Mouse (Mus musculus): ENCODE data around the gene Tacr1. TPM values are rescaled to one million over a fixed set of nuclear protein-coding genes. Genes with fewer than 3 reads are reported as not detected.
"Not testable (repeated sequence)": the region's sequence is repeated elsewhere in the genome, so short reads cannot be mapped to it uniquely, and the experiment has no call there.

The Tacr1 gene
- total RNA-seq (2015; ENCODE audit: low replicate concordance) = not detected in 2 replicates
- total RNA-seq (2017; ENCODE audit: low replicate concordance) = not detected in 2 replicates

DNA sequence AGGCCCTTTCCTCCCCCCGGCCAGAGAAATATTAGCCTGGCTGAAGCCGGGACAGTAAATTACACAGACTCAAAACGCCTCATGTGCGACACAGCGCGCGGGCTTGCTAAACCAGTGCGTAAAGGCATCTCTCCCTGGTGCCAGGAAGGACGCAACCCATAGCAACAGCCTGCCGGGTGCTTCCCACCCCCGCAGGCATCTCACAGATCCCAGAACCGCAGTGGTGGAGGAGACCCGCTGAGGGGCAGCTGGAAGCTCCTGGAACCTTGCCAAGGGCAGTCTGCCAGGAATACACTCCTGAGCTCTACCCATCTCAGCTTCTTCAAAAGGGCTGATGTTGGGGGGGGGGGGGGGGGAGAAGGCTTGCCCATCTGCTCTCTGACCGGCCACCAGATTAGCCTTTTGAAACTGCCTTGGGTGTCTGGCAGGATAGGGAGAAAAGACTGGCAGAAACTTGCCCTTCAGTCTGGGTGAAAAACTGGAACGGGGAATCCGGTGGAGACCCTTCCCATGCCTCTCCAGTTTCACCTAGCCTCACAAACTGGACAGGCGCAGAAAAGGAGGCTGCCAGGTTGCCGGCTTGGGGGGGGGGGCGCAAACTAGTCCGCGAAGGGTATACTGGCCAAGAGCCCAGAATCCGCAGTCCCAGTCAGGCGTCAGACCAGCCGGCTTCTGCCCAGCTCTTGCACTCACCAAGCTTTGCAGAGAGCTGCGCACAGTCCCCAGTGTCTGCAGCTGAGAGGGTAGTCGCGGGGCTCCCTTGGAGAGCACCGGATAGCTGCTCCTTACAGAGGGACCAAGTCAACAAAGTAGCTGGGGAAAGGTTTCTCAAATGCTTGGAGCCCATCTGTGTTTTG, at the start of gene Tacr1:
Gene Tacr1, plus strand, starts transcription at position 740 of the 857 bp plus-strand sequence.
- no peak for ATAC-seq (replicated peaks; ENCODE audit: low FRiP score, poor library complexity, severe bottlenecking)

DNA sequence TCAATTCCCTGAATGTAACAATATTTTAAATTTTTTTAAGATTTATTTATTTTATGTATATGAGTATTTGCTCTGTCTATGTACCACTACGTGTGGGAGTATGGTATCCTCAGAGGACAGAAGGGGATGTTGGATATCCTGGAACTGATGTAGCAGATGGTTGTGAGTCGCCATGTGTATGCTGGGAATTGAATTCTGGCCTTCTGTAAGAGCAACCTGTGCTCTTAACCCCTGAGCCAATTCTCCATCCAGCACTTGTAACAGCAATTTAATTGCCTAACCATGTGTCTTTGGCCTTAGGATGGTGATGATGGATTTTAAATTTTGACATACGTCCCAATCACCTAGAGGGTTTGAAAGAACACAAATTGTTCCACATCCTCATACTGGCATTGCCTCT, 26.0 kb upstream of the Tacr1 start:
- ATAC-seq (replicated peaks; ENCODE audit: low FRiP score, poor library complexity, severe bottlenecking) = no peak

DNA sequence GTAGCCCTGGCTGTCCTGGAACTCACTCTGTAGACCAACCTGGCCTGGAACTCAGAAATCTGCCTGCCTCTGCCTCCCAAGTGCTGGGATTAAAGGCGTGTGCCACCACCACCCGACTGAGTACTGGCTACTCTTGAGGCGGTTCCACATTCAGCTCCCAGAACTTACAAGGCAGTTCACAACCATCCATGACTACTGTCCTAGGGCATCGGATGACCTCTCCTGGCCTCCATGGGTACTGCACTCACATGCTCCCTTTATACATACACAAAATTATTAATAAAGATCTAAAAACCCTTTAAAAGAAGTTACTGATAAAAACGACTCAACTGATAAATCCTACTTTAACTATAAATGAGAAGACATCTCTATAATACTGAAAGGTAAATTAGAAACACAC, 18.6 kb upstream of the Tacr1 start:
- no peak for ATAC-seq (replicated peaks; ENCODE audit: low FRiP score, poor library complexity, severe bottlenecking)

DNA sequence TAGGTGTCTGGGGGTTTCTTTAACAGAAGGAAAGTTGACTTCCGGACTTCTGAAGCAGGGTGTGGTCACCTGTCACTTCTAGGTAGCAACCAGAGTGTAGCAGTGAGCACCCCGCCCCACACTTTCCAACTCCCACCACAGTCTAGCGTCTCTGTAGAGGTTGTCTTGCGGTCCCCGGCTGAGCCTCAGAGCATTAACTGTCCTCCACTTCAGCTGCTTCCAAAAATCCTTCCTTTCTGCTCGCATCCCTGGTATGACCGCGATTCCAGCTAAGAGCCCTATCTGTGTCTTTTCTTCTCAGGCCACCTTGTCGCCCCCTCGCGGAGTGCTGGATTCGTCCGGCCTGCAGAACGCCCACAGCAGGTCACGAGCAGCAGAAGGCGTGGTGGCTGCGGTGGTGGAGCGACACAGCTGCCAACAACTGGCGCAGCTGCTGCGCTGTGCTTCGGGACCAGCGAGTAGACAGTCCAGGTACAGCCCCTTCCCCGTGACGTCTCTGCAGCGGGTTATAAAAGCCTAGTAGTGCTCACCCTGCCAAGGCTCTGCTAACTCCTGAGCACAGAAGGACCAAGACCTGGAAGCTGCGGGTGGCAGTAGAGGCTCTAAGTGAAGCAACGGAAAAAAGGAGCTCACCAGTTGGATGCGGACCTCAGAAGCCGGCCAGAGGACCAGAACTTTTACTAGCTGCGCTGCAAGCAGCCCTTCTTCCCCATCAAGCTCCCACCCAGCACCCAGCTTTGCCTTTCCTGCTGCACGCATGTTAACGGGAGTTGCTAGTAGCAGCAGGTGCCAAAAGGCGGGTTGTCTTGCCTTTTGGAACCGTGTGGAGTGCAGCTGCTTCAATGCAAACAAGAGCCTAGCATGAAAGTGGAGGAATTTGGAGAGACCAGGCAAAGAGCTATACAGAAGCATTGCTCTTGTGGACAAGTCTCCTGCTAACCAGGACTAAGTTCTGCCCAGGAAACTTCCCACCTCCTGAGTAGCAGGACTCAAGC, 664 bp downstream of the Tacr1 start:
- no peak for ATAC-seq (replicated peaks; ENCODE audit: low FRiP score, poor library complexity, severe bottlenecking)

DNA sequence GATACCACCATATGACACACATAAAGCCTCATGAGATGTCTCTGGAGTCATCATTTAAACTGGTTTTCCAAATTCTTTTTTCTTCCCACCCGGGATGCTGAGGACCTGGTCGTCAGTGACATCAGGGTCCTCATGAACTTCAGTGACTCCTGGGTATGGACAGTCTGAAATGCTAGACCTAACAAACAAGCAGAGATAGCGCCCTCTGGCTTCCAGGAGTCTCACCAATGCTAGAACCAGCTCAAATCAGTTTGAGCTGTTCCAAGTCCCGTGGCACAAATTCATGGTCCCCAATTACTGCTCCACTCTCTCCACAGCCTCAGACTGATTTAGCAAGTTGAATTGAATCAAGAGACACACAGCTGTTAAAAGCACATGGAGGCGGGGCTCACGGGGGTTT, 16.2 kb downstream of the Tacr1 start:
- ATAC-seq (replicated peaks; ENCODE audit: low FRiP score, poor library complexity, severe bottlenecking) = no peak

DNA sequence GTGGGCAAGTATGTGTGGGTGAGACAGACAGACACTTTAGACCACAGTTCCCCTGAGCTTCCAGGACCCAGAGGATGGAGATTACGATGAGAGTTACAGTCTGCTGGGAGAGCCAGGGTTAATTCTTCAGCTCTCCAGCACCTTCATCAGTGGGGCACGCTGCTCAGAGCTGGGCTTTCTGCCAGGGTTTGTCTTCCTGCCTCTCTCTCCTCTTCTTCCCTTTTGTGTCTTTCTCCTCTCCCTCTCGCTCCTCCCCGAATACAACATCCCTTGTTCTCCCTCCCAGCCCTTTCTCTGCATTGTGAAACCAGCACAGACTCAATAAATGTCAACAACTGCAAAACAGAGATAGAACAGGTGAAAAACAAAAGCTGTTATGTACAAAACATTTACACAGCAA, 18.1 kb downstream of the Tacr1 start:
- ATAC-seq (replicated peaks; ENCODE audit: low FRiP score, poor library complexity, severe bottlenecking) = no peak

DNA sequence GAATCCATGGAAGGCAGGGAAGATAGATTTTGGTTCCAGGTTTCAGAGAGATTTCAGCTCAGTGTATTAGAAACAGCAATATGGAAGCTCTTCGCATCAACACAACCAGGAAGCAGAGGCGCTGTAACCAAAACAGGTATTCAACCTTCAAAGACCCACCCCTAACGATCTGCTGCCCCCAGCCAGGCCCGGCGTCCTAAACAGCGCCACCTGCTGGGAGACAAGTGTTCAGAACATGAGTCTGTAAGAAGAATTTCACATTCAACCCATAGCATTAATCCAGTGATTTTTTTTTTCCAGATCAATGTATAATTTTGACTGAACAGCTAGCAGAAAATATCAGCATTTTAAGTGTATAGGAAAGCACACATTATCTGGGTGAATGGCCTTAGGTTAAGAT, 26.8 kb downstream of the Tacr1 start:
- ATAC-seq (replicated peaks; ENCODE audit: low FRiP score, poor library complexity, severe bottlenecking) = no peak

DNA sequence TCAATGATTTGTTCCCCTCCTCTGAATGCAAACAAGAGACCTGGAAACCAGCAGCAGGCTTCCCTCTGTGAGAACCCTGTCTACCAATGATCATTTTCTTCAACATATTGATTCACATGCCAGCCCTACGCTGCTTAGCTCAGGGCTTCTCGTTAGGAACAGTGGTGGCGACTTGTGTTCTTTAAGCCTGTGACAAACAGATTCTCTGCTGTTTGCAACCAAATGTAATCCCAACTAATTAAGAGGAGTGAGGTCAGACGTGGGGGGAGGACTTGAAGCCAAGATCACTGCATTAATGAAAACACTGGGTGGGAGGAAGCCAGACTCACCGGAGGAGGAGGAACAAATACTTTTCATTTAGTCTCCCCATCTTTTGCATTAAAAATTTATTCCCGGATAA, 27.6 kb downstream of the Tacr1 start:
- no peak for ATAC-seq (replicated peaks; ENCODE audit: low FRiP score, poor library complexity, severe bottlenecking)

DNA sequence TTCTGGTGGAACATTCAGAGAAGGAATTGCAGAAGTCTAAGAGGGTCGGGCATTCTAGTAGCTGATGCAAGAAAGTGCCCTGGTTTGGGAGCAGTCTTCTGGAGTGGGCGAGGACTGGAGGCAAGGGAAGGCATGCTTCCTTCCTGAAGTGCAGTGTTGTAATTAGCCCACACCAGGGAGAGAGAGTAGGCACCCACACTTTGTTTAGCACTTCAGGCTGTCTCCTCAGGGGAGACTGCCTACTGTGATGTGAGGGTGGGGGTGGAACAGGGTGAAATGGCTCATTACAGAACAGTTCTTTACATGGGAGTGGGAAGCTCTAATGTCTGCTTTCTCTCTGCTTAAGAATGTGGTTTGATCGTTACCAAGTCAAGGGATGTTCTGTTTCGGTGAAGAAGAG, 35.0 kb downstream of the Tacr1 start:
- ATAC-seq (replicated peaks; ENCODE audit: low FRiP score, poor library complexity, severe bottlenecking) = no peak

DNA sequence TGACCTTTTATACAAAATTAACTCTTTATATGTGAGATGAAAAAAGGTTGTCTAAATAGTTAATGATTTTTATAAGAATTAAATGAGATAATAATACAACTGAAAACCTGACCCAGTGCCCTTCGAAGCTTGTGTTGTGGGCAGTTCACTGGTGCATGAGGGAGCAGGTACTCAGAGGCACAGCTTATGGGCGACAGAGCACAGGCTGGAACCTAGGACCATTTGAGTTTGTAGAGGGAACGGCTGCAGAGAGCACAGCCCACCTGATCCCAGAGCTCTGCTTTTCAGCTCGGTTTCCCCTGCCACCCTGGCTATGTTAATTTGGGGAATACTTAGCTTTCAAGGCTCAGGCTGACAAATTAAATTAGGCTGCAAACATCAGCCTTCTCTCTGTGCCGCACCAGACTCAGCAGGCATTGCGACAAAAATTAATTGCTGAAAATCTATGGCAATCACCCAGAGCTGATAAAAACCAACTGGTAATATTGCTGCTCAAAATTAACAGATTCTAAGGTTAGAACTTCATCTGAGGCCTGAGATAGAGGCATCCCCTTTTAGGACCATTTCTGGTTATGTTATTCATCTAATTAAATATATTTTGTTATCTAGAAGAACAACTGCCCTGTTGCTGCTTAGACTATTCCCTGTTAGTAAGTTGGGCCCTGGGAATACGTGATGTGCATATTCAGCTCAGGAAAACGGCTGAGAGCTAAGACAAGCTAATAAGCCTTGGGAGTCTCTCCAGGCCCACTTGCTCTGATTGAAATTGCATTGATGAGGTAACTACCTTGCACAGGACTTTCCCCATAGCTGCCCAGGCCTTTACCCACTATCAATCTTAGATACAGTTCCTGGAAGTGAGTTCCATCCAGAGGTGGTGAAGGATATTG, 50.3 kb downstream of the Tacr1 start:
- ATAC-seq (replicated peaks; ENCODE audit: low FRiP score, poor library complexity, severe bottlenecking) = not testable (repeated sequence)

DNA sequence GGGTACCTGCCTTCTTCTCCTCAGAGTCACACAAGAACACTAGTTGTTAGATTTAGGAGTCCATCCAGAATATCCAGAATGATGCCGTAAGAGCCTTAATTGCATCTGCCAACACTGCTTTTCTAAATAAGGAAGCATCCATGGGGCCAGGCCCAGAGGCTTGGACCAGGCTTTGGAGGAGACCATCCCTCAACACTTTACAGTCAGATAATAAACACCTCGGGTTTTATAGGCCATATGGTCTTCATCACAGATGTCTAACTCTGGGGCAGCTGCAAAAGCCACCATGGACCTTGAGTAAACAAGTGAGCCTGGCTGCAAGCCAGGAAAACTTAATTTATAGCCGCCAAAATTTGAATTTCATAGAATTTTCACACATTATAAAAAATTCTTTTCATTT, 53.1 kb downstream of the Tacr1 start:
- ATAC-seq (replicated peaks; ENCODE audit: low FRiP score, poor library complexity, severe bottlenecking) = no peak

DNA sequence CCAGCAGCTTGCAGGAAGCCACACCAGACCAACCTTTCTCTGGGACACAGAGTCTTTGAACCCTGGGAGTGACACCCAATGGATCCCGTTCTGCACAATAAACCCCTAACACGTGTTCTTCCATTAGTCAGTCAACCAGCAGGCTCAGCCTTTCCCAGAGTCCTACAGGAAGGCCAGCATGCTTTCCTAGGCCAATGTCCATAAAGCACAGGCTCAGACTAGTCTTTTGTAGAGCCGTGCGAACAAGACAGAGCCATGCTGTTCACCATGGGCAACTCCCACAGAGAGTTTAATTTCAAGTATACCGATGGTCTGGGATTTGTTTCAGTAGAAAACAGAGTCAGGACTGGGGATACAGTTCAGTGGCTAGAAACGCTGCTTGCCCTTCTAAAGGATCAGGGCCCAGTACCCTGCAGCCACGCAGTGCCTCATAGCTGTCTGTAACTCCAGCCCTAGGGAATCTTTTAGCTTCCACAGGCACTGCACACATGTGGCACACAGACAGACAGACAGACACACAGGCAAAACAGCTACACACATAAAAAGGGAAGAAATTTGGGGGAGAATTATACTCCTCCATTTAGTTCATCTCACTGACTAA, 55.1 kb downstream of the Tacr1 start:
- no peak for ATAC-seq (replicated peaks; ENCODE audit: low FRiP score, poor library complexity, severe bottlenecking)

DNA sequence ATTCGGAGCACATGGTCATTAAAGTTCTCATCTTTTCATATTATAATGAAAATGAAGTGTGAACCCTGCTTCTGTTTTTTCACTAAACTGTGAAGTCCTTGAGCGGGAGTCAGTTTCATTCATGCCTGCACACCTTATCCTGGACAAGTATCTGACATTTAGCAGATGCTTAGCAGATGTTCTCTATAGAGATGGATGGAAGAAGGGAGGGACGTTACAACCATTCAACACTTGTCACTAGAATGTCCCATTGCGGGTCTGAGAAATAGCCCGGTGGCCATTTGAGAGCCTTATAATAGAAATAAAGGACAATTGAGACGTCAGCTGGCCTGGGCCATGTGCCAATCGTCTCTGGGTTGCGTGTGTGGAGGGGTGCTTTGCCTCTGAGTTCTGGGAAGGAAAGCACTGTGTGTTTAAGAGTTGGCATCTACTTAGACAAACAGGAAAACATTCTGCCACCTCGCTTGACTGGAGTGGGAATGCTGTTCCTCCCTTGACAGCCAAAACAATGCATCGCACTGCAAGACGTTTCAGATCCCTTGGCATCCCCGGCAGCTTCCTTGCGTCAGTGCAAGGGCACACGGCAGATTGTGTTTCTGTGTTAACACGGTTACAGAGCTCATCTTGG, 56.7 kb downstream of the Tacr1 start:
- ATAC-seq (replicated peaks; ENCODE audit: low FRiP score, poor library complexity, severe bottlenecking) = no peak

DNA sequence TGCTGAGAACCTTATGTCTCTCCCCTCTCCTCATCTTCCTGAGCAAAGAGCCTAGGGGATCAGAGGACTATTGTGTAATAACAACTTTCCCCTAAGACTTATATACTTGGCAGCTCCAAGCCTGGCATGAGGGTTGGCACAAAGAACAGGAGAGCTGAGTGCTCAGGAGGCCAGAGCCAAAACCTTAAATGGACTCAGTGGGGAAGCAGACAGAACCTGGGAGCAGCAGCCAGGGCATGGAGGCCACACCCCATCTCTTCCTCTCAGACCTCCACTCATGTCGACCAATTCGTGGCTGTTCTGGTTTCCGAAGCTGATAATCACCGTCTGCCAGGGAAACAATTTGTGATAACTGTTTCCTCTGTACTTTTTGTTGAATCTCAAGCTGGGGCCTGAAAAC, 61.0 kb downstream of the Tacr1 start:
- no peak for ATAC-seq (replicated peaks; ENCODE audit: low FRiP score, poor library complexity, severe bottlenecking)

DNA sequence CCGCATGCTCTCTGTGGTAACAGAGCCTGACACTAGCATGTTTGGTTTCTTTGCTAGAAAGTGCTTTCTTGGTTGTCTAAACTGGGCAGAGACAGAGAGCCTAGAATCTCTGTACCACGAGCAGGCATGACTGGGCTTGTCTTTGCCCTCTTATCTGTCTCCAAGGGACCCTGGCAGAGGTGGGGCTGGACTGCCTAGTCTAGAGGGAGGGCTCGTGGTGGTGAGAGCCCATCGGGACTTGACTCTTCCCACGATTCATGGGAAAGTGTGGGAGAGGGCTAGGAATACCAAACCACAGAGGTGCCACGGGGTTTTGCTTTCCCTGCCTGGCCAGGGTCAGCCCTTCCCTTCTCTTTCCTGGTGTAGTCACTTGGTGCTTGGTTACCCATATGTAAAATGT, 72.3 kb downstream of the Tacr1 start:
- no peak for ATAC-seq (replicated peaks; ENCODE audit: low FRiP score, poor library complexity, severe bottlenecking)

DNA sequence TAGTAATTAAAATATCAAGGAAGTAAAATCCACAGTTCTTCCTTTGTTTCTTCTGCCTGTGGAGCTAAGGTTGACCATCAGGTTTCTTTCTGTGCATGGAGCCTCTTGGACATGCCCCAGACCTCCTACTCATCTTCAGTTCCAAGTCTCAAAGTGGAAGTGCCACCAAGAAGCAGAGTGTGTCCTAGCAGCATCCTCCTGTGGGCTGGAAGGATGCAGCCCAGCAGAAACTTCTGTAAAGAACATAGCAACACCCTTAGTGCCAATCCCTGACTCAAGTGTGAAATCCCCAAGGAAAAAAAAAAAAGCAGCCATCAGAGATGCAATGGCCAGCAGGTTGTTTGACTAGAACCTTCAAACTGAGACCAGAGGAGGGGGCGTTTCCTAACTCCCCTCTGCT, 81.7 kb downstream of the Tacr1 start:
- ATAC-seq (replicated peaks; ENCODE audit: low FRiP score, poor library complexity, severe bottlenecking) = no peak

DNA sequence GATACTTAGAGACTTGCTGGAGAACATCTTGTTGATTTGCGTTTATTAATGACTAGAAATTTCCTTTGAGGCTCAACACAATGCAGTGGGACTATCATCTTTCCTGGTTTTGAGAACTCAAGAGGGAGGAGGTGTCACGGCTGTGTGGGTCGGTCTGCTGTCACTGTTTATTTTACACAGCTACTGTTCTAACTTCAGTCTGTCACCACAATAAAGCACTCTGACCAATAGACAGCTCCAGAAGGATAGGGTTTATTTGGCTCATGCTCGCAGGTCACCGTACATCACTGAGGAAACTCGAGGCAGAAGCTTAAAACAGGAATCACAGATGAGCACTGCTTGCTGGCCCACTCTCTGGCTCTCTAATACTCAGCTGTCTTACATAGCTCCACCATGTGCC, 92.3 kb downstream of the Tacr1 start:
- no peak for ATAC-seq (replicated peaks; ENCODE audit: low FRiP score, poor library complexity, severe bottlenecking)

DNA sequence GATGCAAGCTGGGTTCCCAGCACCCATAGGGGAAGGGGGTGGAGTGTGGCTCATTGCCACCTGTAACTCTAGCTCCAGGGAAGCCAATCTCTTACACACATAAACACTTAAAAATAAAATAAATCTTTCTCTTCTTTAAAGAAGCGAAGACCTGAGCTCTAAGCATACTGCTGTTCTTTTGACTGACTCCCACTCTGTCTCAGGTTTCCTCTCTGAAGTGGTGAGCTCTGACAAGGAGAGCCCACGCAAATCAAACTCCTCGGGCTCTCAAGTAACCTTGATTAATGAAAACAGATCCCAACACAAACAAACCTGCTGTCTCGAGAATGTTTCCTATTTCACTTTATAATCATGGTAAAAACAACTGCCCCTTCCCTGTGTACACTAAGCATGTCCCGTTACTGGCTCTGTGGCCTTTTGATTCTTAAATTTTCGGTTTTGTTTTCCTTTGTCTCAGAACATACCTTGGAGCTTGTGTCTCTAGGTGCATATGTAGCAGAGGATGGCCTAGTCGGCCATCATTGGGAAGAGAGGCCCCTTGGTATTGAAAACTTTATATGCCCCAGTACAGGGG, 108.8 kb downstream of the Tacr1 start:
- ATAC-seq (replicated peaks; ENCODE audit: low FRiP score, poor library complexity, severe bottlenecking) = no peak

DNA sequence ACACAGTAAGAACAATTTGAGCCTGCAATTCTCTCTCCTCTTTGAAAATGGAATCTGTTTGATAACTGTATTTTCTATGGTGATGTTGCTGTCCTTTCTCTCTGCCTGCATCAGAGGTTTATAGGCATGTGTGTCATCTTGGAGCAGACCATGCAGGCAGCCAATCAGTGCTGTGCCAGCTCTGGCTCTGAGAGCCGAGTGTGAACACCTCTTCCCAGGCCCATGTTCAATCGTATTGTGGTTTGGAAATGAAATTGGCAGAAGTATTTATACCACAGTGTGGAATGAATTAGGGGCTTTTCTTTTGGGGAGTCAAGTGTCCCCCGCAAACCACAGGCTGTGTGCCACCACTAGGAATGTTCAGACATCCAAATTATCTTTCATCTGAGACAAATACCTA, 117.5 kb downstream of the Tacr1 start:
- no peak for ATAC-seq (replicated peaks; ENCODE audit: low FRiP score, poor library complexity, severe bottlenecking)
